Mouse (Mus musculus) embryonic facial prominence, embryonic 11.5 days (tissue): Measurements from ENCODE around the gene Nhsl1. TPM values are rescaled to one million over a fixed set of nuclear protein-coding genes. Genes with fewer than 3 reads are reported as not detected.

Experiments used
- ATAC-seq: fragments of 200-750 bp; cut with Nextera tagmentation; replicated peaks from 2 replicates; pipeline ENCODE4 v1.8.0; 2017; ENCODE audit warnings: low read depth; ENCODE audit not compliant: insufficient number of reproducible peaks, low FRiP score, low TSS enrichment
- DNase-seq: peaks from one replicate; pipeline ENCODE4 v3.0.0-alpha.2; 2015; ENCODE audit warnings: low spot score
- H3K27ac ChIP-seq: fragments of 300-500 bp; sonication (generic); replicated peaks from 2 replicates; pipeline ENCODE4 v1.5.1; 2014; ENCODE audit warnings: mild to moderate bottlenecking, low read depth, low read length, control low read depth
- H3K27me3 ChIP-seq: fragments of 300-500 bp; sonication (generic); 2 replicates; pipeline ENCODE4 v1.6.1; 2014; ENCODE audit warnings: mild to moderate bottlenecking, low read length, moderate library complexity, mixed read lengths; ENCODE audit not compliant: control insufficient read depth, insufficient read depth
- H3K36me3 ChIP-seq: fragments of 300-500 bp; sonication (generic); replicated peaks from 2 replicates; pipeline ENCODE4 v1.6.1; 2014; ENCODE audit warnings: low read depth, mild to moderate bottlenecking, low read length, moderate library complexity, mixed read lengths; ENCODE audit not compliant: control insufficient read depth, insufficient read depth
- H3K4me1 ChIP-seq: fragments of 300-500 bp; sonication (generic); 2 replicates; pipeline ENCODE4 v1.6.1; 2014; ENCODE audit warnings: low read length, mixed read lengths; ENCODE audit not compliant: control insufficient read depth, insufficient read depth
- H3K4me2 ChIP-seq: fragments of 300-500 bp; sonication (generic); 2 replicates; pipeline ENCODE4 v1.6.1; 2014; ENCODE audit warnings: low read depth, mild to moderate bottlenecking, control low read depth, low read length, moderate library complexity
- H3K4me3 ChIP-seq: fragments of 300-500 bp; sonication (generic); 2 replicates; pipeline ENCODE4 v1.5.1; 2014; ENCODE audit warnings: low read depth, low read length, control low read depth
- H3K9ac ChIP-seq: fragments of 300-500 bp; sonication (generic); replicated peaks from 2 replicates; pipeline ENCODE4 v1.6.1; 2014; ENCODE audit warnings: mild to moderate bottlenecking, control low read depth, low read length
- H3K9me3 ChIP-seq: fragments of 300-500 bp; sonication (generic); replicated peaks from 2 replicates; pipeline ENCODE4 v1.6.1; 2016; ENCODE audit warnings: mild to moderate bottlenecking, low read length, inconsistent platforms, mixed read lengths; ENCODE audit not compliant: control insufficient read depth
- WGBS: fragments of 180-500 bp; shearing (Covaris S2); extraction: QIAGEN DNeasy Blood & Tissue Kit; methylation state at CpG from one replicate; pipeline ENCODE4 v1.1.7; 2014; 5-methylcytosine and 5-hydroxymethylcytosine counted together
- polyA plus RNA-seq: library from polyadenylated mRNA; unstranded; fragments of >200 nt; fragmentation: Nextera tagmentation; extraction: Ambion mirVana; gene quantifications from 2 replicates; pipeline ENCODE4 v1.2.1, GENCODE M21; 2014

Nhsl1 gene
- polyA plus RNA-seq, 1 experiment from 2014 or later = 12.5 TPM

GRCm38 (mm10) chr10:18488239-18488803, 169.5 kb downstream of the Nhsl1 start:
- Histone ChIP-seq H3K4me1 (no peaks in the 10 kb centered on the region), H3K9ac (no peak overlapping the region), H3K4me3 (no peak overlapping the region), H3K4me2 (no peak overlapping the region), H3K36me3 (no peaks in the 10 kb centered on the region), H3K27ac (no peak overlapping the region), H3K27me3 (no peaks in the 10 kb centered on the region), H3K9me3 (no peaks in the 10 kb centered on the region)
- no peak for DNase-seq
- 84% methylated on average over 7 of the region's 7 CpGs for WGBS
- no peak for ATAC-seq

DNA sequence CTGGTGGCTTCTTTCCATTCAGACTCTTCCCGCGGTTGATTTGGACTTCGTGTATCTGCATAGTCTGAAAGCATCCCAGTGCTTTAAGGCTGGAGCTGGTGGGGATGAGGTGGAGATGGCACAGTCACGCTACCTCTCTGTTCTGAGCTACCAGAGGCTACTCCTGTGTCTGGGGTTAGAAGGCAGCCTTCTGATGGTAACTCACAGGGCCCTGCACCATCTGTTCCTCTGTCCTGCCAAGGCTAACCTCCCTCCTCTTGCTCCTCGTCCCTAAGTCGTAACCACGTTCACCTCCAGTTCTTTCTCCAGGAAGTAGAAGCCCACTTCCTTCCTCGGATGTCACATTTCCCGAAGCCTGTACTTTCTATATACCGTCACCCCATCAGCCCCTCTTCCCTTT, 171.2 kb downstream of the Nhsl1 start:
- H3K9me3 ChIP-seq = no peaks in the 10 kb centered on the region
- ATAC-seq (no peak), DNase-seq (no peak)
- H3K9ac ChIP-seq = no peak overlapping the region
- H3K4me2 ChIP-seq = no peak overlapping the region
- H3K4me1 ChIP-seq = no peaks in the 10 kb centered on the region
- H3K36me3 ChIP-seq = no peaks in the 10 kb centered on the region
- no peaks in the 10 kb centered on the region for H3K27me3 ChIP-seq
- WGBS = 83% methylated on average over 10 of the region's 10 CpGs
- no peak overlapping the region for H3K4me3 ChIP-seq
- H3K27ac ChIP-seq = no peak overlapping the region

DNA sequence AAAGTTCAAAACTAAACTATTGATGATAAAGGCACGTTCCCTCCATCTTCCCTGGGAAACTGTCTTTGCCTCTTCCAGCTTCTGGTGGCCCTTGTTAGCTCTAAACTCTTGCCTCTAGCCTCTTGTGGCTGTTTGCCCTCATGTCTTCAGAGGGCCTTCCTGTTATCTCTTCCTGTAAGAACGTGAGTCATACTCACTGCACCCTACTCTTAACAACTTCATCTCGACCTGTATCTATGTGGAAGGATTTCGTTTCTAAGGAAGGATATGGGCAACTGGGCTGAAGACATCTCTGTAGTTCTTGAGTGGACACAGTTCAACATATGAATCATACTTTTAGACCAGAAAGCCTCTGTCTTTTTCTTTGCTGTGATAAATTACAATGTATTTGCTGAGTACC, 173.2 kb downstream of the Nhsl1 start:
- WGBS = 78% methylated on average over 4 of the region's 4 CpGs
- ATAC-seq = no peak

DNA sequence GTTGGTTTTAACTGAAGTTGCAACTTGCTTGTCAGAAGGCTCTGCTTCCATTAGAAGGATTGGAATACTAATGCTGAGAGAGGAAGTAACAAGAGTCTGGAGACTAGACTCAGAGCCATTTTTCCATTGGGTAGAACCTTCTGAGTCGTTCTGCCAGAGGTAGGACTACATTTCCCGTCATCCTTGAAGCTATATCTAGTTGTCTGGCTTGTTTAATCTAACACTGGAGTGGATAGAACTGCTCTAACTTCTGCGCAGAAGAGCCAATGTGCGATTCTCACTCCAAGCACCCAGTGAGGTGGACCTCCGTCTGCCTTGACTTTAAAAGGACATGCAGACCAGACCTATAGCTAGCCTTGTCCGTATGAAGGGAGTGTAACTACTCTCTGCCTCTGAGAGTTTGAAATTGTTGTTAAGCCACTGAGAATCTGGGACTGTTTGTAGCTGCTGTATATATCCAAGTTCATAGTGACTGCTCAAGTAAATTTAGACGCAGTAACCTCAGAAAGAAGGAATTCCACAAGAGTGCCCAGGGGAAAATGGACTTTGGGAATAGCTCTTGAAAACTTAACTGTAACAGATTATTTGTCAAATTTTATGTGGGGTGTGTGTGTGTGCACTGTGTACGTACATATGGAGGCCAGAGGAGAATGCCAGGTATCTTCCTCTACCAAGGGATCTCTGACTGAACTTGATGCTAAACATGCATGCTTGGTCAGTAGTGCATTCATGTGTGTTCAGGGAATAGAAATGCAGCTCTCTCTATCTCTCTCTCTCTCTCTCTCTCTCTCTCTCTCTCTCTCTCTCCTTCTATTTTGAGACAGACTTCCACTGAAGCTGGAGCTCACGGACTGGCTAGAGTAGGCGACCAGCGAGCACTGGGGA, 174.5 kb downstream of the Nhsl1 start:
- 89% methylated on average over 11 of the region's 11 CpGs for WGBS
- no peak for DNase-seq
- no peak for ATAC-seq
- H3K4me2 ChIP-seq = no peak overlapping the region
- no peak overlapping the region for H3K9ac ChIP-seq
- no peak overlapping the region for H3K27ac ChIP-seq
- H3K36me3 ChIP-seq = no peaks in the 10 kb centered on the region
- H3K4me1 ChIP-seq = no peaks in the 10 kb centered on the region
- H3K9me3 ChIP-seq = no peaks in the 10 kb centered on the region
- no peak overlapping the region for H3K4me3 ChIP-seq
- H3K27me3 ChIP-seq = no peaks in the 10 kb centered on the region

More for the DNA sequence above, 173.2 kb downstream of the Nhsl1 start:
- no peak overlapping the region for H3K9ac ChIP-seq
- no peaks in the 10 kb centered on the region for H3K36me3 ChIP-seq
- DNase-seq = no peak
- no peak overlapping the region for H3K4me2 ChIP-seq
- H3K4me1 ChIP-seq = no peaks in the 10 kb centered on the region
- H3K27ac ChIP-seq = no peak overlapping the region
- no peak overlapping the region for H3K4me3 ChIP-seq
- H3K27me3 ChIP-seq = no peaks in the 10 kb centered on the region
- no peaks in the 10 kb centered on the region for H3K9me3 ChIP-seq

DNA sequence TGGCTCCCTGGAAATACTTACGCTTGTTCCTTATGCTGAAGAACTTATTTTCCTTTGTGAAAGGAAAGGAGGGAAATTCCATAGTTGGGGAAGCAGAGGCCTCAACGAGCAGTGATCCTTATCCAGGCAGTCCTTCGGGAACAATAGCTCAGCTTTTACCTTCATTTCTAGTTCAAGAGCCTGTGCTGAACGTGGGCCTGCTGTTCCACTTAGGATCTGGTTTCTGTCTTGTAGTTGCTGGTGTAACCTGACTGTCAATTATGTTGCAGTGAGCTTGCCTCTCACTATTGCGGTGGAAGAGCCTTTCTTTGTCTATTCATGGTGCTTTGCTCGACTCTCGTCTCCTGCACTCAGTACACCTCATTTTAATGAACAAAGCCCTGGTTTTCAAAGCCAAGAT, 175.5 kb downstream of the Nhsl1 start:
- Histone ChIP-seq H3K27me3 (no peaks in the 10 kb centered on the region), H3K4me1 (no peaks in the 10 kb centered on the region), H3K4me3 (no peak overlapping the region), H3K36me3 (no peaks in the 10 kb centered on the region; the same call in 1 of the 2 replicates), H3K9me3 (no peaks in the 10 kb centered on the region), H3K9ac (no peak overlapping the region), H3K4me2 (no peak overlapping the region), H3K27ac (no peak overlapping the region)
- WGBS = 49% methylated on average over 7 of the region's 7 CpGs
- DNase-seq (peak; percentile 21), ATAC-seq (no peak)

- no peak for DNase-seq
- Histone ChIP-seq H3K4me2 (no peak overlapping the region), H3K9ac (no peak overlapping the region), H3K27me3 (no peaks in the 10 kb centered on the region), H3K4me1 (no peaks in the 10 kb centered on the region), H3K9me3 (no peaks in the 10 kb centered on the region), H3K4me3 (no peak overlapping the region), H3K27ac (no peak overlapping the region), H3K36me3 (no peaks in the 10 kb centered on the region; the same call in 1 of the 2 replicates)
- 88% methylated on average over 7 of the region's 7 CpGs for WGBS
- no peak for ATAC-seq
Measured at GRCm38 (mm10) chr10:18497066-18497465, 178.3 kb downstream of the Nhsl1 start.

GRCm38 (mm10) chr10:18501997-18502396, 183.2 kb downstream of the Nhsl1 start:
- no peaks in the 10 kb centered on the region for H3K9me3 ChIP-seq
- 76% methylated on average over 3 of the region's 3 CpGs for WGBS
- no peak overlapping the region for H3K4me2 ChIP-seq
- DNase-seq (no peak), ATAC-seq (no peak)
- no peaks in the 10 kb centered on the region for H3K27me3 ChIP-seq
- H3K4me1 ChIP-seq = no peaks in the 10 kb centered on the region
- no peak overlapping the region for H3K4me3 ChIP-seq
- no peaks in the 10 kb centered on the region; the same call in 1 of the 2 replicates for H3K36me3 ChIP-seq
- no peak overlapping the region for H3K9ac ChIP-seq
- no peak overlapping the region for H3K27ac ChIP-seq

GRCm38 (mm10) chr10:18505690-18506089, 186.9 kb downstream of the Nhsl1 start:
- WGBS = 51% methylated on average over 10 of the region's 10 CpGs
- H3K27ac ChIP-seq = no peak overlapping the region
- no peak overlapping the region for H3K4me3 ChIP-seq
- H3K9ac ChIP-seq = no peak overlapping the region
- no peaks in the 10 kb centered on the region for H3K36me3 ChIP-seq
- ATAC-seq = no peak
- no peaks in the 10 kb centered on the region for H3K4me1 ChIP-seq
- H3K27me3 ChIP-seq = no peaks in the 10 kb centered on the region
- H3K9me3 ChIP-seq = no peaks in the 10 kb centered on the region
- peak; percentile 39 for DNase-seq
- no peak overlapping the region for H3K4me2 ChIP-seq
